Mouse (Mus musculus): Measurements from ENCODE around the gene Hcn1. TPM values are rescaled to one million over a fixed set of nuclear protein-coding genes. Genes with fewer than 3 reads are reported as not detected.

The Hcn1 gene
- total and polyA plus RNA-seq, 2 experiments from 2014 or later, result 0.07 to 0.08 TPM

DNA sequence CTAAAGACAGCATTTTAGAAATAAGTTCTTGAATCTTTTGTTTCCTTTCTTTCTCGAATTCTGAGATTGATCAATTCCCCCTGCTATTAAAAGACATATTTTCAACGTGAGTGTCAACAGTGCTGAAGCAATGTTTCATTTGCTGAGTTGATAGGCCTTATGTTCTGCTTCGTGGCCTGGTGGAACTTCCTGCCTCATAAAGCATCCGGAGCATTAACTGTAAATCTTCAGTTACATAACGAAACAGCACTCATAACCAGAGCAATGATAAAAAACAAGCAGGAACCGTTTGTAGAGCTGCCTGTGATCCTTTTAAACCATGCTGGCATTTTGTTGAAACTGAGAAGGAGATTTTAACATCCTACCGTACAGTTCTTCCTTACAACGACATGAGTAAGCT lies 275.7 kb downstream of the Hcn1 start:
- H3K9ac ChIP-seq (replicated peaks; ENCODE audit: low read depth, low read length), result no peak overlapping the region
- 60% methylated on average over 8 of the region's 8 CpGs for WGBS
- DNase-seq (ENCODE audit: low spot score), result no peak
- ATAC-seq (ENCODE audit: insufficient read depth, low read depth), result no peak
- H3K4me2 ChIP-seq (ENCODE audit: low read depth, low read length), result no peak overlapping the region
- TF ChIP-seq CTCF (IDR thresholded peaks at IDR 0.05; ENCODE audit: low read depth) (no peak), EP300 (IDR thresholded peaks at IDR 0.05; ENCODE audit: low read depth) (no peak)
- H3K27me3 ChIP-seq (ENCODE audit: control insufficient read depth, insufficient read depth, low read length), result no peaks in the 10 kb centered on the region
- H3K36me3 ChIP-seq (replicated peaks; ENCODE audit: control insufficient read depth, insufficient read depth, low read length), result no peaks in the 10 kb centered on the region
- H3K4me1 ChIP-seq (ENCODE audit: control insufficient read depth, insufficient read depth), result no peaks in the 10 kb centered on the region
- H3K4me3 ChIP-seq (ENCODE audit: low read depth, low read length), result no peak overlapping the region
- no peak overlapping the region for H3K27ac ChIP-seq (ENCODE audit: low read depth)
- H3K9me3 ChIP-seq (replicated peaks; ENCODE audit: control insufficient read depth, low read length), result no peaks in the 10 kb centered on the region

DNA sequence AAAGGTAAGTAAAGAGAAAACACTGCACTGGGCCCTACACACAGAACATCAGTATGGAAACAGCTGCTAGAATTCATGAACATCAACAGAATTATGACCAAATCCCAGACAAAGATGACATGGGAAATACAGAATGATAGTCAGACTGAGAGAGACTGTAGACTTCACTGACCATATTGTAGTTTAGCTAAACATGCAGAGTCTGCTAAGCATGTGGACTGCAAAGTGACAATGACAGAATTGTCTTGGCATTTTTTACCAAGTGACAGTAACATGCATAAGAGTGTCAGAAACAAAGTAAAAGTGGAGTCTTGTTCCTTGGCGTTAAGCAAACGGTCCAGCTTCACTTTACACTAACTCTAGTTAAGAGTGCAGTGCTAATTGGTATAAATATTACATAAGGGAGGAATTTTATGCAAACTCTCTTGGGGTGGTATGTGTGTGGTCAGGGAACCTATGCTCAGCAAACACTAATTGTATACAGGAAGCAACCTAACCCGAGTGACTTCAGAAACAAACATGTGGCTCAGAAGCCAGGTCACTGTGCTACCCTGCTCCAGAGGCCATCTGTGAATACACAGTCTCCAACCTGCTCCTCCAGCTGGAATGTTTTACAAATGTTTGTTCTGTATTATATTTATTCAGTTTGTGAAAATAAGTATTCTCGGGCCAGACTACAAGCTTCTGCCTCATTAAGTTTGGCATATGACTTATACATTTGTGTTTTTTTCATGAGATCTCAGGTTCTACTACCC lies 278.5 kb downstream of the Hcn1 start:
- DNase-seq (ENCODE audit: low spot score), result no peak
- Histone ChIP-seq H3K4me2 (ENCODE audit: low read depth, low read length) (no peak overlapping the region), H3K4me3 (ENCODE audit: low read depth, low read length) (no peak overlapping the region), H3K27ac (ENCODE audit: low read depth) (no peak overlapping the region), H3K9ac (replicated peaks; ENCODE audit: low read depth, low read length) (no peak overlapping the region), H3K36me3 (replicated peaks; ENCODE audit: control insufficient read depth, insufficient read depth, low read length) (no peaks in the 10 kb centered on the region), H3K4me1 (ENCODE audit: control insufficient read depth, insufficient read depth) (no peaks in the 10 kb centered on the region), H3K27me3 (ENCODE audit: control insufficient read depth, insufficient read depth, low read length) (no peaks in the 10 kb centered on the region), H3K9me3 (replicated peaks; ENCODE audit: control insufficient read depth, low read length) (no peaks in the 10 kb centered on the region)
- TF ChIP-seq CTCF (IDR thresholded peaks at IDR 0.05; ENCODE audit: low read depth), result no peak
- no peak for ATAC-seq (ENCODE audit: insufficient read depth, low read depth)
- 72% methylated on average over 4 of the region's 4 CpGs for WGBS

GRCm38 (mm10) chr13:117892076-117892475 lies 290.0 kb downstream of the Hcn1 start:
- DNase-seq (ENCODE audit: low spot score), result no peak
- H3K27me3 ChIP-seq (ENCODE audit: control insufficient read depth, insufficient read depth, low read length), result no peaks in the 10 kb centered on the region
- WGBS, result 75% methylated on average over 5 of the region's 5 CpGs
- no peak overlapping the region for H3K4me3 ChIP-seq (ENCODE audit: low read depth, low read length)
- TF ChIP-seq CTCF (IDR thresholded peaks at IDR 0.05; ENCODE audit: low read depth) (no peak), EP300 (IDR thresholded peaks at IDR 0.05; ENCODE audit: low read depth) (no peak)
- ATAC-seq (ENCODE audit: insufficient read depth, low read depth), result no peak
- no peaks in the 10 kb centered on the region for H3K36me3 ChIP-seq (replicated peaks; ENCODE audit: control insufficient read depth, insufficient read depth, low read length)
- no peak overlapping the region for H3K4me2 ChIP-seq (ENCODE audit: low read depth, low read length)
- H3K9me3 ChIP-seq (replicated peaks; ENCODE audit: control insufficient read depth, low read length), result no peaks in the 10 kb centered on the region
- no peaks in the 10 kb centered on the region for H3K4me1 ChIP-seq (ENCODE audit: control insufficient read depth, insufficient read depth)
- H3K27ac ChIP-seq (ENCODE audit: low read depth), result no peak overlapping the region
- H3K9ac ChIP-seq (replicated peaks; ENCODE audit: low read depth, low read length), result no peak overlapping the region

GRCm38 (mm10) chr13:117898052-117898451 lies 295.9 kb downstream of the Hcn1 start:
- Histone ChIP-seq H3K36me3 (replicated peaks; ENCODE audit: control insufficient read depth, insufficient read depth, low read length) (no peaks in the 10 kb centered on the region), H3K9ac (replicated peaks; ENCODE audit: low read depth, low read length) (no peak overlapping the region), H3K27ac (ENCODE audit: low read depth) (no peak overlapping the region), H3K4me2 (ENCODE audit: low read depth, low read length) (no peak overlapping the region), H3K27me3 (ENCODE audit: control insufficient read depth, insufficient read depth, low read length) (no peaks in the 10 kb centered on the region), H3K9me3 (replicated peaks; ENCODE audit: control insufficient read depth, low read length) (no peaks in the 10 kb centered on the region), H3K4me1 (ENCODE audit: control insufficient read depth, insufficient read depth) (no peaks in the 10 kb centered on the region; the same call in 1 of the 2 replicates), H3K4me3 (ENCODE audit: low read depth, low read length) (no peak overlapping the region)
- peak; percentile 43 for DNase-seq (ENCODE audit: low spot score)
- WGBS, result 29% methylated on average over 2 of the region's 2 CpGs
- TF ChIP-seq CTCF (IDR thresholded peaks at IDR 0.05; ENCODE audit: low read depth) (no peak), EP300 (IDR thresholded peaks at IDR 0.05; ENCODE audit: low read depth) (no peak)
- ATAC-seq (ENCODE audit: insufficient read depth, low read depth), result peak; percentile 41

- Histone ChIP-seq H3K9ac (replicated peaks; ENCODE audit: low read depth, low read length) (no peak overlapping the region), H3K36me3 (replicated peaks; ENCODE audit: control insufficient read depth, insufficient read depth, low read length) (no peaks in the 10 kb centered on the region), H3K4me2 (ENCODE audit: low read depth, low read length) (no peak overlapping the region), H3K27ac (ENCODE audit: low read depth) (no peak overlapping the region), H3K4me3 (ENCODE audit: low read depth, low read length) (no peak overlapping the region), H3K27me3 (ENCODE audit: control insufficient read depth, insufficient read depth, low read length) (no peaks in the 10 kb centered on the region), H3K9me3 (replicated peaks; ENCODE audit: control insufficient read depth, low read length) (no peaks in the 10 kb centered on the region), H3K4me1 (ENCODE audit: control insufficient read depth, insufficient read depth) (no peaks in the 10 kb centered on the region)
- ATAC-seq (ENCODE audit: insufficient read depth, low read depth), result no peak
- DNase-seq (ENCODE audit: low spot score), result no peak
- 77% methylated on average over 3 of the region's 3 CpGs for WGBS
- TF ChIP-seq EP300 (IDR thresholded peaks at IDR 0.05; ENCODE audit: low read depth), result no peak
- TF ChIP-seq CTCF (IDR thresholded peaks at IDR 0.05; ENCODE audit: low read depth), result no peak
Measured at GRCm38 (mm10) chr13:117907801-117908200, 305.7 kb downstream of the Hcn1 start.

DNA sequence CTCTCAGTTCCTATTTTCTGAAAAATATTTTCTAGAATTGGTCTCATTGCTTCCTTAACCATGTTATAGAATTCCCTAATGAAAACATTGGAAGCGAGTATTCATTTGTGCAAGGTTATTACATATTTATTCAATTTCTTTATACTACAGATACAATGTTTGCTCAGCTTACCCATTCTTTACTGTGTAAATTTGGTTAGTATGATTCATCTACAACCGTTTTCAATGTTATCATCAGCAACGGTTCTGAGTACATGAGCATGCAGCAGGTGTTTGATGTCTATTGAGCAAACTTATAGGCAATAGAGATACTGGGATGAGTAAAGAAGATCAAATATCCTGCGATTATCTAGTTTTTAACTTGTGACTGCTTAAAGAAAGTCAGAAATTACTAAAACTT lies 327.6 kb downstream of the Hcn1 start:
- 71% methylated on average over 4 of the region's 4 CpGs for WGBS
- TF ChIP-seq EP300 (IDR thresholded peaks at IDR 0.05; ENCODE audit: low read depth) (no peak), CTCF (IDR thresholded peaks at IDR 0.05; ENCODE audit: low read depth) (no peak)
- DNase-seq (ENCODE audit: low spot score) (no peak), ATAC-seq (ENCODE audit: insufficient read depth, low read depth) (no peak)
- no peak overlapping the region for H3K27ac ChIP-seq (ENCODE audit: low read depth)
- H3K9ac ChIP-seq (replicated peaks; ENCODE audit: low read depth, low read length), result no peak overlapping the region
- no peaks in the 10 kb centered on the region for H3K27me3 ChIP-seq (ENCODE audit: control insufficient read depth, insufficient read depth, low read length)
- H3K4me1 ChIP-seq (ENCODE audit: control insufficient read depth, insufficient read depth), result no peaks in the 10 kb centered on the region
- no peak overlapping the region for H3K4me3 ChIP-seq (ENCODE audit: low read depth, low read length)
- H3K9me3 ChIP-seq (replicated peaks; ENCODE audit: control insufficient read depth, low read length), result no peaks in the 10 kb centered on the region
- no peaks in the 10 kb centered on the region for H3K36me3 ChIP-seq (replicated peaks; ENCODE audit: control insufficient read depth, insufficient read depth, low read length)
- no peak overlapping the region for H3K4me2 ChIP-seq (ENCODE audit: low read depth, low read length)

Data from heart, postnatal 0 days (tissue).